Mouse (Mus musculus) hindbrain, embryonic 14.5 days (tissue): Measurements from ENCODE around the gene Aoc3. TPM values are rescaled to one million over a fixed set of nuclear protein-coding genes. Genes with fewer than 3 reads are reported as not detected.

ENCODE experiments used
- ATAC-seq: fragments of 200-750 bp; cut with Nextera tagmentation; 2 replicates; pipeline ENCODE4 v1.8.0; 2017; ENCODE audit warnings: moderate number of reproducible peaks, mild to moderate bottlenecking, moderate TSS enrichment, moderate library complexity; ENCODE audit not compliant: low FRiP score
- DNase-seq: peaks from one replicate; pipeline ENCODE4 v3.0.0-alpha.2; 2015; ENCODE audit warnings: low spot score
- H3K27ac ChIP-seq: fragments of 300-500 bp; sonication (generic); 2 replicates; pipeline ENCODE4 v1.5.1; 2014; ENCODE audit warnings: mild to moderate bottlenecking, moderate library complexity
- H3K27me3 ChIP-seq: fragments of 300-500 bp; sonication (generic); 2 replicates; pipeline ENCODE4 v1.6.1; 2014; ENCODE audit warnings: mild to moderate bottlenecking, low read length, mixed read lengths; ENCODE audit not compliant: control insufficient read depth, insufficient read depth
- H3K36me3 ChIP-seq: fragments of 300-500 bp; sonication (generic); replicated peaks from 2 replicates; pipeline ENCODE4 v1.6.1; 2014; ENCODE audit not compliant: control insufficient read depth, insufficient read depth
- H3K4me1 ChIP-seq: fragments of 300-500 bp; sonication (generic); replicated peaks from 2 replicates; pipeline ENCODE4 v1.6.1; 2014; ENCODE audit warnings: antibody characterized with exemption, low read length, mixed read lengths; ENCODE audit not compliant: control insufficient read depth, insufficient read depth
- H3K4me2 ChIP-seq: fragments of 300-500 bp; sonication (generic); replicated peaks from 2 replicates; pipeline ENCODE4 v1.6.1; 2014; ENCODE audit warnings: mild to moderate bottlenecking, moderate library complexity
- H3K4me3 ChIP-seq: fragments of 300-500 bp; sonication (generic); replicated peaks from 2 replicates; pipeline ENCODE4 v1.5.1; 2014; ENCODE audit warnings: mild to moderate bottlenecking, low read length
- H3K9ac ChIP-seq: fragments of 300-500 bp; sonication (generic); 2 replicates; pipeline ENCODE4 v1.6.1; 2014
- H3K9me3 ChIP-seq: fragments of 300-500 bp; sonication (generic); 2 replicates; pipeline ENCODE4 v1.6.1; 2016; ENCODE audit warnings: low read length; ENCODE audit not compliant: control insufficient read depth
- WGBS: fragments of 180-500 bp; shearing (Covaris S2); extraction: QIAGEN DNeasy Blood & Tissue Kit; methylation state at CpG from one replicate; pipeline ENCODE4 v1.1.7; 2014; 5-methylcytosine and 5-hydroxymethylcytosine counted together
- polyA plus RNA-seq: library from polyadenylated mRNA; unstranded; fragments of >200 nt; fragmentation: Nextera tagmentation; extraction: Ambion mirVana; gene quantifications from 2 replicates; pipeline ENCODE4 v1.2.1, GENCODE M21; 2014

Aoc3 gene
- polyA plus RNA-seq, 1 experiment from 2014 or later = 0.28 TPM

DNA sequence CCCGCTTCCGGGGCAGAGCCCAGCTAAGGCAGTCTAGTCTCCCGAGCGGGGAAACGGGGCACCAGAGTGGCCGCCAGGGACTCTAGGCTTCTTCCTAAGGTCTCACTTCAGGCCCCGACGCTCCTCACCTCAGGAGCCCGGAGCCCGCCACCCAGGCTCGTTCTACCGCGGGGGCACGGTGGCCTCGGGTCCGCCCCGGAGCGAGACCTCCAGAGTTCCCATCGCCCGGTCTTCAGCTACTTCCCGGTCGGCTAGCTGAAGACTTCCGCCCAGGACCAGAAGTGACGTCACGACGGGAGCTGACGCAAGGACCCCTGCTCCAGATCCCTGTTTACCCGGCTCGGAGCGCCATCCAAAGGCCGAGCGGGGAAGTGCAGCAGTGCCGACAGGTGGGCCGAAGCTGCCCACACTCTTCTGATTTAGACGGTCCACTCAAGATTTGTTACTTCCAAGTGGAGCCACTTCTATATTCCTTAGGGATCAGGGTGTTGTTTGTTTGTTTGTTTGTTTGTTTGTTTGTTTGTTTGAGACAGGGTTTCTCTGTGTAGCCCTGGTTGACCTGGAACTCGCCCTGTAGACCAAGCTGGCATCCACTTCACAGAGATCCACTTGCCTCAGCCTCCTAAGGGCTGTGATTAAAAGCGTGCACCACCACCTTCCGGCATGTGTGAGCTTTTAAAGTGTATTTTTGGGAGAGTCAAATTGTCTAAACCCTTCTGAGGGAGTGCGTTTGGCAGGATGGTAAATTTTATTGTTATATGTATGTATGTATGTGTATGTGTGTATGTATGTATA is 28.2 kb upstream of the Aoc3 start, which contains the start of gene Becn1:
TSS of gene Becn1 (minus strand) at position 283 of the 795 bp plus-strand sequence.
- 6% methylated on average over 39 of the region's 39 CpGs for WGBS
- H3K4me3 ChIP-seq = peak within 1 kb of the TSS; percentile 65
- H3K36me3 ChIP-seq = peaks cover 25% of the 10 kb centered on the region
- peak within 1 kb of the TSS; percentile 52 for H3K27ac ChIP-seq
- ATAC-seq (peak; percentile 94), DNase-seq (peak; percentile 99)
- peaks cover 12% of the 10 kb centered on the region for H3K4me1 ChIP-seq
- peak within 1 kb of the TSS; percentile 90 for H3K9ac ChIP-seq
- H3K4me2 ChIP-seq = peak within 1 kb of the TSS; percentile 99
- no peaks in the 10 kb centered on the region for H3K27me3 ChIP-seq
- H3K9me3 ChIP-seq = no peaks in the 10 kb centered on the region

GRCm38 (mm10) chr11:101307744-101308143 is 22.7 kb upstream of the Aoc3 start:
- no peaks in the 10 kb centered on the region for H3K27me3 ChIP-seq
- H3K9me3 ChIP-seq = no peaks in the 10 kb centered on the region
- H3K4me3 ChIP-seq = no peak overlapping the region
- no peaks in the 10 kb centered on the region for H3K36me3 ChIP-seq
- no peak overlapping the region for H3K27ac ChIP-seq
- H3K9ac ChIP-seq = no peak overlapping the region
- no peaks in the 10 kb centered on the region for H3K4me1 ChIP-seq
- ATAC-seq (no peak), DNase-seq (no peak)
- no peak overlapping the region for H3K4me2 ChIP-seq
- WGBS = 48% methylated on average over 5 of the region's 5 CpGs

DNA sequence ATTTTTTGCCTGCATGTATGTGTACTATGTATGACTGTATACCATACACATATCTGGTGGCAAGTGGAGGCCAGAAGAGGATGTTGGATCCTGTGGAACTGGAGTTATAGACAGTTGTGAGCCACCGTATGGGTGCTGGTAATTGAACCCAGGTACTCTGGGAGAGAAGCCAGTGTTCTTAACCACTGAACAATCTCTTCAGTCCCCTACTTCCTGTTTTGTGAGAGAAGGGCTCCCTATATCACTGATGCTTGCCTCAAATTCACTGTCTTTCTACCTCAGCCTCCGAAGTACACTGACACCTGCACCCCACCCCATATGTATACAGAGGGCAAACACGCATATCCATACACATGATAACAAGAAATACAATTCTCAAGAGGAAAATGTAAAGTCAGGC is 19.3 kb upstream of the Aoc3 start:
- 90% methylated on average over 3 of the region's 3 CpGs for WGBS
- Histone ChIP-seq H3K4me1 (no peaks in the 10 kb centered on the region), H3K9me3 (no peaks in the 10 kb centered on the region), H3K4me2 (no peak overlapping the region), H3K36me3 (no peaks in the 10 kb centered on the region), H3K9ac (no peak overlapping the region), H3K4me3 (no peak overlapping the region), H3K27ac (no peak overlapping the region), H3K27me3 (no peaks in the 10 kb centered on the region)
- DNase-seq = no peak
- ATAC-seq = no peak

DNA sequence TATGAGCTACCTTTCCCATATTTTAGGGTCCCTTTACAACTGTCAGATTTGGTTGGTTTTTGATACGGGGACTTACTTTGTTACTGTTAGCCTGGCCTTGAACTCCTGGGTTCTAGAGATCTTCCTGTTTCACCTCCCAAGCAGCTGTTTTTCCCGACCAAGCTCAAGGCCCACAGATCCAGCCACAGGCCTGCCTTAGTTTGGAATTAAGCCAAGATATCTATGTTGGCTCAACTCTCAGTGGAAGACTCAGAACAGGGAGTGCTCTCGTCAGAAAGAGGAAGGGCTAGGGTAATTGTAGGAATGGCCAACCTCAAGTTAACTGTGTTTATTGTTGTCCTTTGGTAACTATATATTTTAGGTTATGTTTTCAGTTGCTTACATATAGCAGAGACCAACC is 18.3 kb upstream of the Aoc3 start:
- Histone ChIP-seq H3K27ac (no peak overlapping the region), H3K27me3 (no peaks in the 10 kb centered on the region), H3K4me3 (no peak overlapping the region), H3K9ac (no peak overlapping the region), H3K9me3 (no peaks in the 10 kb centered on the region), H3K4me2 (no peak overlapping the region), H3K36me3 (no peaks in the 10 kb centered on the region), H3K4me1 (peaks cover 6% of the 10 kb centered on the region)
- no peak for DNase-seq
- WGBS = 82% methylated on average over 3 of the region's 3 CpGs
- ATAC-seq = no peak

DNA sequence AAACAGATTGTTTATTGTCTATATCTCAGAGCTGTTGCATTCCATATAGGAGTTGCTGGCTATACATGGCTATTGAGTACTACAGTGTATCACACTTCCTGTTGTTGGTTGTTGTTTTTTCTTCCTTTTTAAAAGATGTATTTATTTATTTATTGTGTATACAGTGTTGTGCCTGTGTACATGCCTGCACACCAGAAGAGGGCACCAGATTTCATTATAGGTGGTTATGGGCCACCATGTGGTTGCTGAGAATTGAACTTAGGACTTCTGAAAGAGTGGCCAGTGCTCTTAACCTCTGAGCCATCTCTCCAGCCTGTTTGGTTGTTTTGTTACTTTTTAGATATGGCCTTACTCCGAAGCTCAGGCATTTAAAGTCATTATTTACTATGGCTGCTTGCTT is 15.8 kb upstream of the Aoc3 start:
- Histone ChIP-seq H3K27me3 (no peaks in the 10 kb centered on the region), H3K9me3 (no peaks in the 10 kb centered on the region), H3K4me3 (no peak overlapping the region), H3K27ac (no peak overlapping the region), H3K36me3 (peaks cover 14% of the 10 kb centered on the region), H3K9ac (no peak overlapping the region), H3K4me1 (peaks cover 15% of the 10 kb centered on the region), H3K4me2 (no peak overlapping the region)
- 94% methylated on average over 1 of the region's 1 CpGs for WGBS
- ATAC-seq (no peak), DNase-seq (no peak)

GRCm38 (mm10) chr11:101315082-101315650 is 15.2 kb upstream of the Aoc3 start:
- DNase-seq (no peak), ATAC-seq (no peak)
- peak overlapping the region; percentile 81 for H3K27ac ChIP-seq
- H3K36me3 ChIP-seq = peaks cover 20% of the 10 kb centered on the region
- peaks cover 15% of the 10 kb centered on the region for H3K4me1 ChIP-seq
- 88% methylated on average over 8 of the region's 8 CpGs for WGBS
- H3K4me3 ChIP-seq = peak overlapping the region; percentile 96
- H3K27me3 ChIP-seq = no peaks in the 10 kb centered on the region
- no peaks in the 10 kb centered on the region for H3K9me3 ChIP-seq
- H3K4me2 ChIP-seq = peak overlapping the region; percentile 96
- peak overlapping the region; percentile 96 for H3K9ac ChIP-seq

DNA sequence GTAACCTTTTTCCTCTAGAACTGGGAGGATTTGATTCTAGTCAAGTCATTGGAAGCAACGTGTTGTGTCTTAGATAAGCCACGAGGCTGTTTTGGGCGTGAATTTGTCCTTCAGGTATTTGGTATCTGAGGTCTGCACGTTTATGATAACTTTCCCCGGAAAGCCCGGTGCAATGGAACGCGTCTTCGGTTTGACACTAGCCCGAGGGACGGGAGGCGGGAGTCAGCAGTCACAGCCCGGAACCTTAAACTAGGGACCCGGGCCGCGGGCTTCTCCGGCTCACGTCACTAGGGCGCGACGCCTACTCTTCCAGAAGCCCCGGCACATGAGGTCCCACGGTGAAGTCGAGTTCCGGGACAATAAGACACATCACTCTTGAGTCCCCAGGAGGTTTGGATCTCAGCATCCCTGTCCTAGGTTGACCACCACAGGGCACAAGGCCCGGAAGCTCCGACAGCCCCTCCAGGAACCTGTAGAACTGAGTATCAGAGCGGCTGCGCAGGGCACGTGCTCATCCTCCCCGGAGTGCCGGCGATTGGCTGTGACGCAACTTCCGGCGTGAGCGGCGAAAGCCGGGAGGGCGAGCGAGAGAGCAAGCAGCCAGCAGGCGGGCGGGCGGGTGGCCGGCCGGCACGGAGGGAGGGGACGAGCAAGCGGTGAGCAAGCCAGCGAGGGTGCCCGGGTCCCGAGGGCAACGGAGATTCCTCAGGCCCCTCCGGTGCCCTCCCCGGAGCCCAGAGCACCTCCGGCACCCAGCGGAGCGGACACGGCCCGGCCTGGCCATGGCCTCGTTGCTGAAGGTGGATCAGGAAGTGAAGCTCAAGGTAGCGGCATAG is 14.5 kb upstream of the Aoc3 start, which contains the start of gene Psme3:
TSS of gene Psme3 (plus strand) at position 549 of the 836 bp plus-strand sequence.
- WGBS = under 1% methylated on average over 47 of the region's 62 CpGs
- DNase-seq = peak; percentile 92
- Histone ChIP-seq H3K4me2 (peak within 1 kb of the TSS; percentile 96), H3K9ac (peak within 1 kb of the TSS; percentile 96), H3K4me3 (peak within 1 kb of the TSS; percentile 96), H3K27me3 (no peaks in the 10 kb centered on the region), H3K9me3 (no peaks in the 10 kb centered on the region), H3K36me3 (peaks cover 27% of the 10 kb centered on the region), H3K4me1 (peaks cover 15% of the 10 kb centered on the region), H3K27ac (peak within 1 kb of the TSS; percentile 81)
- ATAC-seq = peak; percentile 95

- Histone ChIP-seq H3K9me3 (no peaks in the 10 kb centered on the region), H3K9ac (peak overlapping the region; percentile 96), H3K4me1 (peaks cover 15% of the 10 kb centered on the region), H3K36me3 (peaks cover 33% of the 10 kb centered on the region), H3K4me3 (peak overlapping the region; percentile 96), H3K27me3 (no peaks in the 10 kb centered on the region), H3K27ac (peak overlapping the region; percentile 81; the same call in 1 of the 2 replicates), H3K4me2 (peak overlapping the region; percentile 96)
- DNase-seq = no peak
- 0% methylated on average over 17 of the region's 17 CpGs for WGBS
- peak; percentile 15; the same call in 1 of the 2 replicates for ATAC-seq
These were observed 13.9 kb upstream of the Aoc3 start for GRCm38 (mm10) chr11:101316501-101316917.

DNA sequence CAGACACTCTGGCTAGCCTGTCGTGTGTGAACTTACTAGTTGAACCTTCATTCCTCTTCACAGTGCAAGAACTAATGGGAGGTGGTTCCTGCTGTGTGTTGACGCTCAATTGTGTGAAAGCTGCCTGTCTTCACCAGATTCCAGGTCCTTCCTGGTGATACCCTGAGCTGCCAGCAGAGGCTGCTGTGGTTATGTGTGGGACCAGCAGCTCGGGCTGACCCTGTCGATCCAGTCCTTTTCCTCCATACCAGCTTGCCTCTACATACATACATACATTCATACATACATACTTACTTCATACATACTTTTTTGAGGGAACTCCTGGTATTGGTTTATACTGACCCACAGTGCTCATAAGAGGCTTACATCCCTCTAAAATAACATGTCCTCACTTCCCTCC is 6.8 kb upstream of the Aoc3 start:
- H3K27me3 ChIP-seq = no peaks in the 10 kb centered on the region
- no peak overlapping the region for H3K27ac ChIP-seq
- no peak overlapping the region for H3K9ac ChIP-seq
- no peaks in the 10 kb centered on the region for H3K9me3 ChIP-seq
- ATAC-seq (peak; percentile 62; the same call in 1 of the 2 replicates), DNase-seq (peak; percentile 79)
- no peak overlapping the region for H3K4me3 ChIP-seq
- H3K4me1 ChIP-seq = no peaks in the 10 kb centered on the region
- 9% methylated on average over 4 of the region's 4 CpGs for WGBS
- no peak overlapping the region for H3K4me2 ChIP-seq
- peaks cover 72% of the 10 kb centered on the region for H3K36me3 ChIP-seq
